Mouse (Mus musculus): ENCODE measurements around the gene Cyp27b1.
"Not testable (repeated sequence)": the region's sequence is repeated elsewhere in the genome, so short reads cannot be mapped to it uniquely, and the experiment has no call there.

The Cyp27b1 gene

GRCm38 (mm10) chr10:127050119-127050474 is 2.0 kb downstream of the Cyp27b1 start:
- no peak for DNase-seq

DNA sequence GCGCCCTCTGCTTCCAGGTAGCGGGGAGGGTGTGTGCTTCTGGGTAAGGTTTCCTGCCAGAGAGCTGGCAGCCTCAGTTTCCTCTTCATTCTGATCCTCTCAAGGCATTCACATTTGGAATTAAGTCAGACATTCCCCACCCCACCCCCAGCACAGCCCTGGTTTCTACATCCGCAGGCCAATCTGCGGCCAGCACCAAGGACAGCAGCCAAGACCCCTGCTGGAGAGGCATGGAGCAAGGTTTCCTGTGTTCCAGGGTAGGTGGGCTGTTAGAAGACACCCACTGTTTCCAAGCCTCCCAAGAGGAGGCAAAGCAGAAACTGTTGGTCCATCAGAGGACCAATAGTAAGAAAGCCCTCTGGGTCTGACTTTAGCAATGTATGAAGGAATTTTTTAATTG is 6.6 kb downstream of the Cyp27b1 start:
- no peak for DNase-seq

- DNase-seq: no peak
Measured at GRCm38 (mm10) chr10:127055406-127055805, 7.4 kb downstream of the Cyp27b1 start.

- no peak for DNase-seq
Measured at GRCm38 (mm10) chr10:127056490-127056889, 8.4 kb downstream of the Cyp27b1 start.

DNA sequence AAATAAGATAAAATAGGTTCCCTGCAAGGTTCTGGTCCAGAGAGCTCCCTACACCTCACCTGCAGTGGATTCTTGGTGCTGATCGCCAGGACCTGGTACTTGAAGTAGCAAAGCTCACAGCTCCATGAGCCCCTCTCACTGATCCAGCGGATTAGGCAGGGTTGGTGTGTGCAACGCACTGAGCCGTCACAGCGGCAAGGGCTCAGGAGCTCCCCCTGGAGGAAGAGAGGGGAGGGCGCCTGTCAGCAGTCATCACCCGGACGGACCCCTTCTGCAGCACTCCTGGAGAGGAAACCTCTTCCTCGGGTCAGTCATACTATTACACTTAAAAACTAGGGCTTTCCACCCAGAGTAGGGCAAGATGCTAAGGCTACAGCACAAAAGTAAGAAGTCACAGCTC is 10.1 kb downstream of the Cyp27b1 start:
- DNase-seq: peak; percentile 91

- DNase-seq: no peak
Measured at GRCm38 (mm10) chr10:127058708-127059107, 10.7 kb downstream of the Cyp27b1 start.

DNA sequence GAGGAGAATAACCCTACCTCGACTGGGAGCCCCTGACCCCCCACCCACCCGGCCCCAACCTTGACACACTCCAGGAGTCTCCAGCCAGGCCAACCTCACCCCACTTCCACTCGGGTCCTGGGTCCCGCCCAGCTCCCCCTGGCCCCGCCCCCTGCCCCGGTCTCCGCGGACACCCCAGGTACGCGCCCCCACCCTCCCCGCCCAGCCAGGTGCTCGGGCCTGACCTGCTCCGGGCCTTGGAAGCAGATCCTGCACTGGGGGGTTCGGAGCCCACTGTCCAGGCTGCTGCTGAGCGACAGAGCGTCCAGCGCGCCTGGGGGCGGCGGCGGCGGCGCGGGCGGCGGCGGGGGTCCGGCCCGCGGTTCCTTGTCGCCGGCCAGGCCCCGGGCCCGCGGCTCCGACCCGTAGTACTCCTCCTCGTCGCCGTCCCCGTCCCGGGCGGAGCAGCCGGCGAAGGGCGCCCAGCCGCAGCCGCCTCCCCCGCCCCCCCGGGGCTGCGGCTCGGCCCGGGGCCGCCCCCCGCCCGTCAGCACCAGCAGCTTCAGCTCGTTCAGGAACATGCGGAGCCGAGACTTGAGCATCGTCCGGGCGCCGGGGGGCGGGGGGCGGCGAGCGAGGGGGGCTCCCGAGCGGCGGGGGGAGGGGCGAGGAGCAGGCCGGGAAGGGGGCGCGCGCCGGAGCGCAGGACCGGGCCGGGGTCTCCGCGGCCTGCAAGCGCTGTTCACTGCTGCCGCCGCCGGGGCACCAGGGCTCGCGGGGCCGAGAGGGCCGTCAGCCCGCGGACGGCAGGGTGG is 11.3 kb downstream of the Cyp27b1 start:
- DNase-seq: peak; percentile 50

DNA sequence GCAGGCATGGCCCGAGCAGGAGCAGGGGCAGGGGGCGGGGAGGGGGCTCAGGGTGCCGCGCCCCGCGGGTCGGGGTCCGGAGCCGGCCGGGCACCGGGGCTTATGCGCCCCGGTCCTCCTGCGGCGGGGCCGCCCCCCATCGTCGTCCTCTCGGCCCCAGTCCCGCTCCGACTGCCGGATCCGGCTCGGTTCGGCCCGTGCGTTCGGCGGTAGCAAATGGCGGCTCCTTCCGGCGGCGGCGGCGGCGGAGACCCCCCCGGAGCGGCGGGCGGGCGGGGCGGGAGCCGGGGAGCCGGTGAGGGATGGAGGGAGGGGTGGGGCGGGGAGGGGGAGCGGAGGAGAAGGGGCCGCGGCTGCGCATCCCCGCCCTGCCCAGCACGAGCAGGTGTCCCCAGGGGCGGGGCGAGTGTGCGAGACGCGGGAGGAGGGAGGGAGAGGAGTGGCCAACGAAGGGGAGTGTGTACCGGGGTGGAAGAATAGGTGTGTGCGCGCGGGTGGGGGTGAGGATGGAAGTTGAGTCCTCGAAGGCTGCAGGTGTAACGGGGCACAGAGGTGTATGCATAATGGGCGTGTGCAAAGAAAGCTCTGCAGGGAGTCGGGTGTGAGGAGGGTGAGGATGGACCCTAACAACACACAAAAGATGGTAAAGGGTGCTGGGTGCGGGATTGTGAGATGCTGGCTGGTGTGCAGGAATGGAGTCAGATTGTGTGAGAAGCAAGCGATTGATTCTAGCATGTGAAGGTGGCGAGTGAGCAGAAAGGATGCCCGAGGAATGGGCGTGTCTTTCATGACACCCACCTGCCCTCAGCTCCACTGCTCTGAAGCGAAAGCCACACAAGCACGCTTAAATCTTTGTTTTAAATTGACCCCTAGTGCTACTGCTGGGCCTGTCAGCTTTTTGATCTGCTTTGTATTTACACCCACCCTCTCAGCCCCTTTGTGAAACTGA is 12.2 kb downstream of the Cyp27b1 start, which contains the start of gene March9:
TSS of gene March9 (minus strand) at position 217 of the 949 bp plus-strand sequence.
- peak; percentile 86 for DNase-seq

GRCm38 (mm10) chr10:127061085-127061484 is 13.0 kb downstream of the Cyp27b1 start:
- DNase-seq: no peak

GRCm38 (mm10) chr10:127061513-127061912 is 13.5 kb downstream of the Cyp27b1 start:
- no peak for DNase-seq

DNA sequence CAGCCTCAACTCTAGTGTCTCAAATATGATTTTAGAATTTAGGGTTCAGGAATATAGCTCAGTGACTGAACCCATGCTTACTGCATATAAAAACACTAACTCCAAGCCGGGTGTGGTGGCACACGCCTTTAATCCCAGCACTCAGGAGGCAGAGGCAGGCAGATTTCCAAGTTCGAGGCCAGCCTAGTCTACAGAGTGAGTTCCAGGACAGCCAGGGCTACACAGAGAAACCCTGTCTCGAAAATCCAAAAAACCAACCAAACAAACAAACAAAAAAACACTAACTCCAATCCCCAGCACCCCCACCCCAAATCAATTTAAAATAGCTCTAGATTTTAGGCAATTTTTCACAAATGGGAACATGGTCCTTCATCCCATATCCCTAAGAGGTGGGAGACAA is 14.1 kb downstream of the Cyp27b1 start:
- DNase-seq: not testable (repeated sequence)

- no peak for DNase-seq
Measured at GRCm38 (mm10) chr10:127062503-127062902, 14.5 kb downstream of the Cyp27b1 start.

GRCm38 (mm10) chr10:127063239-127063872 is 15.3 kb downstream of the Cyp27b1 start, which contains the start of gene Cdk4:
Cdk4 (plus strand) TSS chr10:127063534.
- peak; percentile 100 for DNase-seq

DNA sequence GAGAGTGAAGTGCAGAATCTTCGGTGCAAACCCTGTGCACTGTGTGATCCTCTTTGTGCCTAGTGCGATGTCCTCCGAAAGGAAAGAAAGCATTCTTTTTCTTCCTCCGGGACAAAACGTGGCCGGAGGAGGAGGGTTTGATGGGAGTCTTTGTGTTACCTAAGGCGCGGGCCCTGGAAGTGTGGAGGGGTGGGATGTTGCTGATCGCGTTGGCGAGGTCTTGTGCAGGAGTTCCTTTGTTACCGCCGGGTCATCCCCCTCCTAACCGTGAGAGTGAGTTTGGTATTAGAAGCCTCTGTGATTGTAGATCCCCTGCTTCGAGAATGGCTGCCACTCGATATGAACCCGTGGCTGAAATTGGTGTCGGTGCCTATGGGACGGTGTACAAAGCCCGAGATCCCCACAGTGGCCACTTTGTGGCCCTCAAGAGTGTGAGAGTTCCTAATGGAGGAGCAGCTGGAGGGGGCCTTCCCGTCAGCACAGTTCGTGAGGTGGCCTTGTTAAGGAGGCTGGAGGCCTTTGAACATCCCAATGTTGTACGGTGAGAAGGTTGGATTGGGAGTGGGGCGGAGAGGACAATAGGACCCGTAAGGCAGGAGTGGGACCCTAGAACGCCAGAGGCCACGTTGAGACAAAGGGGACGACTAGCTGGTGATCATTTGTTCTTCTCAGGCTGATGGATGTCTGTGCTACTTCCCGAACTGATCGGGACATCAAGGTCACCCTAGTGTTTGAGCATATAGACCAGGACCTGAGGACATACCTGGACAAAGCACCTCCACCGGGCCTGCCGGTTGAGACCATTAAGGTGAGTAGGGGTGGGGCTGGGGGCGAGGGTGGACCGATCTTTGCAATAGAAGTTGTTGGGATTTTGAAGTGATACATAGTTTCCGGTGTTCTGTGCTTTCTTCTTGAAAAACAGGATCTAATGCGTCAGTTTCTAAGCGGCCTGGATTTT is 16.1 kb downstream of the Cyp27b1 start:
- no peak for DNase-seq

DNA sequence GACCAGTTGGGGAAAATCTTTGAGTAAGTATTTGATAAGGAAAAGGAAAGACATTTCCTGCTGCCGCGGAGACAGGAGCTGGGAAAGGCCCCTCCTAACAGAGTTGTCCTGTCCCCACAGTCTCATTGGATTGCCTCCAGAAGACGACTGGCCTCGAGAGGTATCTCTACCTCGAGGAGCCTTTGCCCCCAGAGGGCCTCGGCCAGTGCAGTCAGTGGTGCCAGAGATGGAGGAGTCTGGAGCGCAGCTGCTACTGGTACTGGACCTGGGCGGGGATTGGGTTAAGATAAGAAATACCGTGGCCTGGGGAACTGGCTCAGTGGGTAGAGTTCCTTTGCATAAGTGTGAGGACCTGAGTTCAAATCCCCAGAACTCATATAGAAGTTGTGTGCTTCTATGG is 17.9 kb downstream of the Cyp27b1 start:
- no peak for DNase-seq

GRCm38 (mm10) chr10:127066519-127067018 is 18.5 kb downstream of the Cyp27b1 start:
- no peak for DNase-seq

DNA sequence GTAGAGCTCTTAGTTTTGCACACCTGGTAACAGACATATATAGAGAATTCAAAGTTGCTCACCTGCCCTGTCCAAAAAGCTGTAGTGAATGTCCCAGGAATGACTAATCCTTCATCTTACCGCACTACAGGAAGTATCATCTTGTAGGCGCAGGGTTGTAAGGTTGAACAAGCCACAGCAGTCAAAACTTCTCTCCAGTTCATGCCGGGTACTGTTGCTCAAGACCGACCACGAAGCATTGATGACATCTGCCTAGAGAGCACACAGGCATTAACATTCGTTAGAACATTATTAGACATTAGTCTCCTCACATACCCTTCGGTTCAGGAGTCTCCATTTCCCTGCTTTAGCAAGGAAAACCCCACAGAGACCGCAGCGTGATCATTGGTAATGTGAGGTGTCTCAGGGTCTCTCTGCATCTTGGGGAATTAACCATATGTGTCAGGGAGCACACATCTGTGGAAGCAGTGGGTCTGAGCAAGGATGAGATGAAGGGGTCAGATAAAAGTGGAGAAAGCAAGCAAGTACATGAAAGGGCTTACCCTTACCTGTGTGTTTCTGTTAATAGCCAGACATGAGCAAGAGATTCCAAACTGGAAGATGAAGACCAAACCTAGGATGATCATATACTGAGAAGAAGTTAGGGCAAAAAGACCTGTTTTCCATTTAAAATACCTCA is 20.4 kb downstream of the Cyp27b1 start:
- no peak for DNase-seq

DNA sequence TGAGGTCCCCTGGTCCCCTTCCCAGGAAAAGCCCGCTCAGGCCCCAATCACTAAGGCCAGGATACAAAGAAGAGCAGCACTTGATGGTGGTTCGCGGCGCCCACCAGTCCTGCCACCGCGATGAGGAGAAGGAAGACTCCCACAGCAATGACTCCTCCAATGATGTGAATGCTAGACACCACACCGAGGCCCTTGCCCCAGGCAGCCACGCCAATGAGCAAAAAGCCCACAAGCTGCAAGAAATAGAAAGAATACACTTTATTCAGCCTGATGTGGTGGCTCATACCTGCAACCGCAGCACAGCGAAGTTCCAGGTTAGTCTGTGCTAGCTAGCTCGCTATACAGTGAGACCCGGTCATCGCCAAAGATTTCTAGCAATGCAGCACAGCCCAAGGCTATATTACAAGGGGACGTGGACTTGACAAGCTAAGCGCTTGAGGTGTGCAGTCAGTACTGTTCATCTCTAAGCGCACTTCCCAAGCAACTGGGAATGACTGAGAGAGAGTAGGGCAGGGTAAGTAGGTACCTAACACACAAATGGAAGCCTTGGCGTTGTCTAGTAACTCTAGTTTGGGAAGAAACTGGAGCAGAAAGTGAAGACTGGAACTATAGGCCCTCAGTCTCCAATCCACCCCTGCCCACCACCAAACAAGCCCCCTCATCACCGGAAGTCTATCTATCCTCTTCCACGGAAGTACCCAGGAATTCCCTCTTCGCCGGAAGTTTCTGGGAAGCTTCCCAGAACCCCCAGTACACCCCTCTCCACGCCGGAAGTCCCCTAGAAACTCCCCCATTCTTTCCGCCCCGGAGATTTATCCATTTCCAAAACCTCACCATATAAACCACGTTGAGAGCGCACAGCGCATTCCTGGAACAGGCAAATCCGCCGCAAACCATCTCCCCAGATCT is 21.5 kb downstream of the Cyp27b1 start:
- DNase-seq: no peak

DNA sequence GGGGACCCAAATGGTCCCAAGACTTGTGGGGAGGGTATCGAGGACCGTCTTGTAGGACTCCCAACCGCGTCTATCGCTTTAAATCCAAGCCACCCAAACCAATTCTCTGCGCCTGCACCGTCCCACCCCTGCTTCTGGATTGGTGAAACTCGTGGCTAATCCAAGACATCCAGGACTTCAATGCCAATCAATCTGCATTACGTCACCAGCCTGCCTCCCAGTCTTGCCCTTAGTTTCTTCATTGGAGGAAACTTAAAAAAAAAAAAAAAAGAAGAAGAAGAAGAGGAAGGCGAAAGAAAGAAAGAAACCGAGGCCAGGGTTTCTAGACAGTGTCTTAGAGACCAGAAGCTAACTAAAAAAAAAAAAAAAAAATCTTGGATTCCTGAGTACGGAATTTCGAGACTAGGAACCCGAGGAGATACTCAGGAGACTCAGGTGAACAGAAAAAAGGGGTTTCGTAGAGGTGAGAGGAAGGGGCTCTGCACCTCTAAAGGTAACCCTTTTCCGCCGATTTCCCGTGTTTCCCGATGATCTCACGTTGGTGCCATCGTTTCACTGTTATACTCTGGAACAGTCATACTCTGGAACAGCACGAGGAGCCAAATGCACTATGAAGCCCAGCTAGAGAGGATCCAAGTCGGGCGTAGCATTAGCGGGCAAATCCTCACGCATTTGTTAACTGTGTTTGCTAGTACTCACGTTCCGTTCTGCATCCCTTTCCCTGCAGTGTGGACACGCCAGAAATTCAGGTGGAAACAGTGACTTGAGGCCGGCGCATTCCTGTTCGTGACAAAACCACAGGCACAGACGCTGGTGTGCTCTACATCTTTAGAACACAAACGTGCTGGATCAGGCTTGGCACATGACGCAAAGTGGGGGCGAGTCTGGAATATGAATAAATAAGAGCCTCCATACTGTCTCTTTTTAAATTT is 22.4 kb downstream of the Cyp27b1 start, which contains the start of gene Tspan31:
TSS of gene Tspan31 (minus strand) at position 75 of the 932 bp plus-strand sequence.
- peak; percentile 97 for DNase-seq
